Mouse (Mus musculus) ovary, postnatal 10 days (tissue): ENCODE data around the gene Sec31a.

Experiments used
- DNase-seq: peaks from one replicate; pipeline ENCODE4 v3.0.0; 2022; ENCODE audit warnings: low spot score

Gene Sec31a

DNA sequence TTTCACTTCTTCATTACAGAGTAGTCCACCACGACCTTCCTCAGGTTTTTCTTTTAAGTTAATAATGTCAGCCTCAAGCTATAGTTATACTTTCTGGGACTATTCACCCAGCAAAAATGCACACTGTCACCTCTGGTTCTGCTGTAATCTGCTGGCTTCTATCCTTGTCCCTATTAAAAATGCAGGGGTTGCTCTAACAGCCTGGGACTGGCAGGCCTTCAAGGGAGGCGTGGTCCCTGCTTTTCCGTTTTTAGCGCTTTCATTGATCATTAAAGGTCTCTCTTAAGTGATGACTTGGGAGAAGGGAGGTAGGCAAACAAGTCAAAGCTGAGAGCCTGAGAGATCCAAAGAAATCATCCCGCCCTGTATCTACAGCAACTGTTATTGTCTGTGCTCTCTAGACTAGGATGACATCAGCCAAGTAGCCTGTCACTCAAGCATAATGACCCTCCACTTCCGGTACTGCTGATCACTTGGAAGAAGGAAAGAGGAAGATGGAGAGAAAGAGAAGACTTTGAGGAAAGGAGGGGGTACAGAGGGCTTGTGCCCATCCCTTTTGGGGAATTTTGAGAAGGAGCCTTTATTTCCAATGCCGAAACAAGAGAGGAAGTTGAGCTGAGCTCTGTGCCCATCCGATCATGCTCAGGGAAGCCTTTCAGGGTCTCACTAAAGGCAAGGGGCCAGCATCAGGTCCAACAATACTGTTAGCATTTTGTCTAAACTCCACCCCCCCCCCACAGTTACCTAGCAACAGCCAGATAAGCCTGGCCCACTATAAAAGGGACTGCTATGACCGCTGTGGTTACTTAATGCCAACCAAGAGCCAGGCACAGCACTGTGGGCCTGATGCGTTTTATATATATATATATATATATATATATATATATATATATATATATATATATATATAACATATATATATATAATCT lies 66.5 kb downstream of the Sec31a start:
- no peak for DNase-seq

DNA sequence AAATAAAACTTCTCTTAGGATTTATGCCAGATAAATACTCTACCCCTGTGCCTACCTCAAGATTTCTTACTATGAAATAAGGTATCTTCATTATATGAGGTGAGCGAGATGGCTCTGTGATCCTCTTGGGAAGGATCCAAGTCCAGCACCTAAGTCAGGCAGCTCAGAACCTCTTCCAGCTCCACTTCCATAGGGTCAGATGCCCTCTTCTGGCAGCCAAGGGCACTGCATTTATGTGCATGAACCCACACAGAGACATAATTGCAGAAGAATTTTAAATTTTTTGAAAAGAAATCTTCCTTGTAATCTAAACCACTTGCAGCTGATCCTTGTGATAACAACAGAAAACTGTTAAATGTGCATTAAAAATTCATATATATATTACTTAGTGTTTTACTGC lies 70.9 kb downstream of the Sec31a start:
- DNase-seq: no peak

DNA sequence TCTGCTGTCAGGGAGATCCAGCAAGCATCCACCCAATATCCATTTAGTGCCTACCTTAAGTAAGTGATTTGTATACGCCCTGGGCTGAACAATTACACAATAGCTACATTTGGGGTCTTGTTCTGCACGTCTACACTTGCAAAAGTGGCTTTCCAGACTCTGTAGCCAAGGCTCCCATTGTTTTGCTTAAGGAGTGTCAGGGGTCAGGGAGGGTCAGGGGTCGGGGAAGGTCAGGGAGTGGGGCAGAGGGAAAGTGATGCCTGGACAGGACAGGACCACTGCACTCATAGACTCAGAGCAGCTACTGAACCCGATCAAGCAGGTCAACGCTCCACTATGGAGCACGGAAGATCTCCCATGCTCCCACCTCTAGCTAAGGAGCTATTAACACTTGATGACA lies 72.9 kb downstream of the Sec31a start:
- DNase-seq: no peak

DNA sequence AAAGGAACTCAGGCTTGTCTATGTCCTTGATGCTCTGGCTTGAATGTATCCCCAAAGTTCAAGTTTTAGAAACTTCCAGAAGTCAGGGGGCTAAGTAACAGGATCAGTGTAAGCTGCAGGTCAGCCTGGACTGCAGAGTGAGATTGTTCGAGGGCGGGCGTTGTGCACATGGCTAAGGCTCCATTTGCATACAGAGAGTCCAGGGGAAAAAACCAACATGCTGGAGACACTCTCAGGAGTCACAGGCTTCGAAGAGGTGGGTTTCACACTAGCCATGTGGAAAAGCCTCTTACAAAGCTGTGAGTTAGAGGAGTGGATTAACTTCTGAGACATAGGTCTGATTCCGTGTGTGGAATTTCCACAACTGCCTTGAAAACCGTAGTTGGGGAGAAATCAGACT lies 73.6 kb downstream of the Sec31a start:
- DNase-seq: no peak

DNA sequence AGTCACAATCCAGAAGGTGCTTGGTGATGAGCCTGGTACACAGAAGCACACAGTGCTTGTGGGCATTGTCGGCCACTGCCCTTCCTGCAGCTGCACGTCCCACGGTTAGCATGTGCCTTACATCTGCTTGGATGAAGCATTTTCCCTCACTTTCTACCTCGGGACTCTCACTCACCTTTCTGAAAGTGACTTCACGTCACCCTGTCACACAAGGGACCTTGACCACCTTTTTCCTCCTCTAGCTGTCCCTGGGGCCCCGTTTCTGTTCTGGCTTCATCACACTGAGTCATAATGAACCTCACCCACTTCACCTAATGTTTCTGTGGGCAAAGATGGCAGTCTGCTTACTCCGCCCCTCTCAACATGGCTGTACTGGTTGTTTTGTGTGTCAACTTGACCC lies 75.0 kb downstream of the Sec31a start:
- no peak for DNase-seq

DNA sequence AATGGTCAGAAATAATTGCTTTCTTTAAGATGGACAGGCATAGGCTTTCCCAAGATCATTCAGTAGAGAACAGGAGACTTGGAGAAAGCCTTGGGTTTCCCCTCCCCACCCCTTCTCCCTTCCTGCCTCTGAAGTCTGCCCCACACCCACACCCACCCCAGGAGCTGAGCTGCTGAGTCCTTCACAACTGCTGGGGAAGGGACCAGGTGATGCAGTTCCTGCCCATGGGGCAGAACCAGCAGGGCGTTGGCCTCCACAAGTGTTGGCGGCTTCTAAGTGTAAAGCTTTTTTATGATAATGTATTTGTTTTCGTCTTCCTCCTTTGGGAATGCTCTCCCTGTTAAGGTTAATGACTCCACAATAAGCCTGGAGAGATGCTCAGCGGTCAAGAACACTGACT lies 78.2 kb downstream of the Sec31a start:
- no peak for DNase-seq

DNA sequence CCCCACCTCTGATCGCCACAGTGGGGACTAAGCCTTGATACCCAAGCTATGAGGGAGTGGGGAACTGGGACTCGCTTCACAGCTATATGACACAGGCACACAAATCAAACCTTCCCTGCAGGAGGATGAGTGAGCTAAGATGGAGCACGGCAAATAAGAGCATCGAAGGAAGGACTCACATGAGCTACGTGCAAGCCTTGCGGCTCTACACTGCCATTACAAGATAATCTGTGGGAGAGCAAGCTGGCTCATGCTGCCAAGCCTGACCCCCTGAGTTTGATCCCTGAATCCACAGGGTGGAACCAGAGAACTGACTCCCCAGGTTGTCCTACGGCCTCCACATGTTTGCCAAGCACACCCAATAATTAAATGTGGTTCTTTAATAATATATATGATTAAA lies 79.2 kb downstream of the Sec31a start:
- no peak for DNase-seq

DNA sequence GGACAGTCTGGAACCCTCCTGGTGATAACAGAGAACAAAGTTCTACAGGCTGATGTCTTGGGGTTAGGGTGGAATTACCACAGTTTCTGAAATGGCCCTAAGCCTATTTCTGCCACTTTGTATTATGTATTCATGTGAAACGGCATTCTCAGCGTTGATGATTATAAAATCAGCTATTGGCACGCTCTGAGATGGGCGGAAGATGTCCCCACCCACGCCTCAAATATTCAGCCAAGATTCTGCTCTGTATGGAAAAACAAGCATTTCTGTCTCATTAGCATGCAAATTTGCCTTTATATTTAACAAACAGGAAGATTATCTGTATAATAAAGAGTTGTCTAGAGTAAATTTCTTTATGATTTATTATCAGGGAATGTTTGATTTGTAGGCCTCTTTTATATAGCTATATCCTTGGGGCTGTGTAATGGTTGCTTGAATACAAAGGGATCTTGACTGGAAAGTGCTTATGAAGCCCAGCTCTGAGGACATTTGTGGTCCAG lies 80.4 kb downstream of the Sec31a start:
- DNase-seq: no peak

DNA sequence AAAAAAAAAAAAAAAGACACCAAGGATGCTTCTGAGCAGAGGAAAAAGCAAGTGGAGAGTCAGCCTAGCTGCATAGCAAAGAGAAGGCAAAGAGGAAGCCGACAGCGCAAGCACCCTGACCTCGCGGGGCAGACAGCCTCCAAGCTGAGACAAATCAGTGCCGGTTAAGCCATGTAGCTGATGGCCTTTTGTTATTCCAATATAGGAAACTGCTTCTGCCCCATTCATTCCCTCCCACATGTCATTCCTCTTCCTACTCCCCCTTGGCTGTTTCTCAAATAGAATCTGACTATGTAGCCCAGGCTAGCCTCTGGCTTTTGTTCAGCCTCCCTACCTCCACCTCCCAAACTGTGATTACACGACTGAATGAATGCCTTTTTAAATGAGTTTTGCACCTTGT lies 81.3 kb downstream of the Sec31a start:
- DNase-seq: no peak

DNA sequence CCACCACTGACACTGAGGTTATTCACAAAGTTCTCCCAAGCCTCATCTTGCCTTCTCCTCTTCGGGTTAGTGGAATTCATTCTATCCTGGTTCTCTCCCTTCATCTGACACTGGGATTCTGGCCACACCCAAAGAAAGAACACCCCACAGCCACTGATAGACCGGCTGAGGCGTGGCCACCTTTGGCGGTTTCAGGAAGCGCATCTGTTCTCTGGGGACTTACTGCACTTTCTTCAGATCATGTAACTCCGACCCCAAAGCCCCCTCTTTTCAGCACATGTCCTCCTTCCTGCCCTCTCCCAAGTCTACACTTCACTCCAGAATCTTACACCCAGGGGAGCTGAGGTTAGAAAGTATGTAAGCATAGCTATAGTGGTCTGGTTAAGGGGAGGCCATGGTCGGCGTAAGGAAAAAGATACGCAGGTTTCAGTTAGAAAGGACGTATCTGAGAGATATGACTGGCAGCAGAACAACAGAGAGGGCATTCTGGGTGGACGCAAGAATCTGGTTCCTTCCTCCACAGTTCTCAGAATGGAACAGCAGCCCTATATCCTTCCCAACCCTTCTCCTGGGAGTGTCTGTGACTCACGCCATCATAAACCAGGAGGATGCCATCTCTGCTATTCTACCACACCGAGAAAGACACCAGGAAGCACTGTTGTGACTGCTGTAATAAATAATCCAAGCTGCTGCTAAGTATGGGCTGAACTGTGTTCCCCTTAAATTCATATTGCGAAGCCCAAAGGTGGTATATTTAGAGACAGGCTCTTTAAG lies 82.2 kb downstream of the Sec31a start:
- no peak for DNase-seq

DNA sequence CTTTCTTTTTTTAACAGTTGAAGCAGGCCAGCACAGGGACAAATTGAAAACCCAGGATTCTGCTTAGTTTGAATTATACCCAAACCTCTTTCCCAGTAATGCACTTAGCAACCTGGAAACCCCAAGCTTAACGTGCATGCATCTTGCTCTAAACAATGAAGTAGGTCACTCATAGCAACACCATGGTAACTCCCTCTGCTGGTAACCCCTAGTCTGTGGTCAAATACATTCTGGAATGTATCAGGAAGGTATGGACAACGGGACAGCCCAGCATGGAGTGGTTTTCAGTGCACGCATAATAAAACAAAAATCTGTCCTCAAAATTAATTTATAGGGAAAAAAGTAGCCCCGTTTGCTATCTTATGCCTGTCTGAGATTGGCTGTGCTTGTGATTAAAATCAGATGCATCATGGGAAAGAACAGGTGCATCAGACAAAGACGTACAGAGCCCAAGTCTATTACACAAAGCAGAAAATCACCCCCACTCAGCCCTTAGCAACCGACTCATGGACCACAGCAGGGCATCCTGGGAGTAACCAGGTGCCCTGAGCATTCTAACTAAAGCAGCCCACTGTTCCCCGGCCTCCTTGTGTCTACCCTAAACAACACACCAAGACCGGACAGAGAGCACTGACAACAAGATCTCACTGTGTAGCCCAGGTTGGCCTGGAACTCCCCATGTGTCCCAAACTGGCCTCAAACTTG lies 83.6 kb downstream of the Sec31a start:
- no peak for DNase-seq

DNA sequence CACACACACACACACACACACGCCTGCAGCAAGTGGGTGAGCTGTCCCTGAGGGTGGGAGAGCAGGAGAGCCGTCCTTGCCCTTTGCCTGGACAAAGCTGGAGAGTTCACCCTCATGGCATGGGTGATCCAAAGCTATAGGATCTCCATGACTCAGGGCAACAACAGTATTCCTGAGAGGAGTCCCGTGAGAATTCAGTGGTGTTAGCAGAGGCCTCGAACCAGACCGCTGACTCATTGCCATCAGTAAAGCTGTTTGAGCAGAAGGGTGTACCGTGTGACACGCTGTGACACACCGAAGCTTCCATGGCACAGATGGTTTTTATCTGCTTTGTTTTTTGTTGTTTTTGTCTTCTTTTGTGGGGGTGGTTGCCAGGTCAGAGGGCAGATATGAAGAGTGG lies 84.4 kb downstream of the Sec31a start:
- no peak for DNase-seq

DNA sequence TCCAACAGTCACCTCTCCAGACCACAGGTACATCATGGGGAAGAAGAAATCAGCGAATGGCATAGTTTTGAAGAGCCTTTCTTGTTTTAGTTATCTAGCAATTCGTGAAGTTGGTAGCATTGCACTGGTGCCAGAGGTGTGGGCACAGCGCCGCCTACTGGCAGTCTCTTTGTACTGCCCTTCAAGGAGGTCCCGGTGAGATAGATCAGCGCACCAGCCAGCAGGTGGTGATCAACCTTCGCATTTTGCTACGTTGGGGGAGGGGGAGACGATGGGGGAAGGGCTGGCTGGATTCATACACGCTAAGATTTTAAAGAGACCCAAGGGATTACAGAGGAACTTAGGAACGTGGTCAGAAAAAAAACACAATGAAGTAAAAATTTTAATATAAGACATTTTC lies 94.0 kb downstream of the Sec31a start:
- peak; percentile 63 for DNase-seq

DNA sequence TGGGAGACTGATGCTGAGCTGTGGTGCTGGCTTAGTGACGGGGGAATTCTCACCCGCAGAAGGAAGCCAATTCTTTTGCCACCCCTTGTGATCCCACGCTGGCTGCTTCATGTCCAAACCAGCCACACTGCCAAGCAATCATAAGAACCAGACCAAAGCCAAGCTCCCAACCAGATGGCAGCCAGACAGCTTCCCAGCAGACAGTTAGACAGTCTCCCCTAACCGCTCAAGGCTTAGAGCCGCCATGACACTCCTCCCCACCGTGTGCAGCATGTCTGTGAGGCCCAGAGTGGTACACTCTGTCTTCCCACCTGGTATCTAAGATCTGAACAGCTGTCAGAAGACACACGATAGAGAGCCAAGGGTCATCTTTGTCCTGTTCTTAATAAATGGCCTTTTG lies 98.2 kb downstream of the Sec31a start:
- DNase-seq: no peak

DNA sequence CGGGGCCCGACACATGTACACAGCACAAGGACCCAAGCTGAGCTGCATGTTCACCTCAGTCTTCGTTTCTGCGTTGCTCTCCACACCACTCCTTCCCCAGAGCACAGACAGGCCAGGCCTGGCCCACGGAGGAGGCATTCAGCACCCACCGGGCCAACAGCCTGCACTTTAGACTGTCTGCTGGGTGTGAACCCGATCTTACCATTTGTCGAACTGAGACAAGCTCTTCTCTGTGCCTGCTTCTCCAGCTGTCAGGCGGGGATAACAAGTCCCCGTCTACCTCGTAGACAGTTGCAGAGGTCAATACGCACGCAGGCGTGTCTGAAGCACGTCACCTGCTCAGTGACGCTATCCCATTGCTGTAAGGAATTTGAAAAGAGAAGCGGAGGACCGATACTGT lies 99.0 kb downstream of the Sec31a start:
- no peak for DNase-seq

DNA sequence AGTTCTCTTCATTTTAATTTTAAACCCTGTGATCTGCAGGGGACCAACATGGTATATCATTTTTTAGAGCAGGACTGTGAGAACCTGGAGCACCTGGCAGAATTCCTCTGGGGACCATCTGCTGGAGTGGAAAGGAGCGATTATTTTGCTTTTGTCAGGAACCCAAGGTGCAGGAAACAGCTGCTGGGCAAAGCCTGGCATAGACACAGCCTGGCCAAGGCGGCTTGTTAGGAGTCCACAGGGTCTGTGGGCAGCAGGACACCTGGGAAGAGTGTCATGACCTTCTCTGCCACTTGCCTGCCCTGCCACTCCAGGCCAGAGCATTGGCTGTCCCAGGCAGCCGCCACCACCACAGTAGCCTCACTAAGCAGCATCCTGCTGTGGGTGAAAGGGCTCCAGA lies 100.4 kb downstream of the Sec31a start:
- no peak for DNase-seq

DNA sequence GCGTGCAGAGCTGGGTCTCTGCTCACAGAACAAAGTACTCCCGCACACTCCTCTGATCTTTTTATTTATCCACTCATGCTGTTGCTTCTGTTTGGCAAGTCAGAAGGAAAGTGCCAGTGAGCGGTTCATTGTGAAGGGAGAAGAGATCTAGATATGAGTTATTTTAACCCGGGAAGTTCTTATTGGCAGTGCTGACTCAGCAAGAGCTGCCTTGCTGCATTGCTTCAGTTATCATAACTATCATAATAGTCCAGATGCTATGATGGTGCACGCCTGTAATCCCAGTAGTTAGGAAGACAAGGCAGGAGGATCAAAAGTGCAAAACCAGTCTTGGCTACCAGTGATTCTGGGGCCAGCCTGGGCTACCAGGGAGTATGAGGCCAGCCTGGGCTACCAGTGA lies 103.6 kb downstream of the Sec31a start:
- DNase-seq: no peak
